Mouse (Mus musculus): ENCODE data around the gene Serpina3k.

- no peak for TF ChIP-seq CTCF (IDR thresholded peaks at IDR 0.05; ENCODE audit: low read depth, low read length)
- no peak for TF ChIP-seq POLR2A (IDR thresholded peaks at IDR 0.05; ENCODE audit: borderline replicate concordance, low read depth, low read length)
These were observed 6.9 kb downstream of the Serpina3k start for GRCm38 (mm10) chr12:104345181-104345580.
